Mouse (Mus musculus): Measurements from ENCODE around the gene Fam131c. TPM values are rescaled to one million over a fixed set of nuclear protein-coding genes. Genes with fewer than 3 reads are reported as not detected.

The Fam131c gene
- polyA plus RNA-seq, 2 experiments: 0.03 to 0.09 TPM

DNA sequence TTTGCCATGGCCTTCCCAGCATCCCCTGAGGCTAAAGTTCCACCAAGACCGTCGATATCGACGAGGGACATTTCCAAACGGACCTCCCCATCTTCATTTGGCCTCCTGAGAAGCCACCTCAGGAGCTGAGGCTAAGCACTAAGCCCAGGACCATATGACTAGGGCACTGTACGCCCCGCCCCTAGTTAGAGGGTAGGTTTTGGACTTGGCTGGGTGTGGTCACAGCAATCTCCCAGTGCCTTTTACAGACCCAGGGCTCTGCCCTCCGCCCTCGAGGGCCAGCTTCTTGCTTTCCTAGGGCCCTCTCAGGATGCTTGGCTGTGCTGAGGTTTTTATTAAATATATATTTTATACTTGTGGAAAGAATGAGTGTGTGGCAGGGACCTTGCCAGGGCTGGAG is 39.3 kb upstream of the Fam131c start:
- H3K9me3 ChIP-seq (ENCODE audit: control insufficient read depth, low read length): no peaks in the 10 kb centered on the region
- DNase-seq (ENCODE audit: low read depth in 3 of 3, low spot score in 3 of 3) (no peak), ATAC-seq (ENCODE audit: insufficient read depth) (no peak)
- no peak overlapping the region for H3K27ac ChIP-seq
- TF ChIP-seq EP300 (IDR thresholded peaks at IDR 0.05; ENCODE audit: low read depth) (no peak), CTCF (IDR thresholded peaks at IDR 0.05; ENCODE audit: low read depth) (no peak)
- H3K4me3 ChIP-seq (ENCODE audit: insufficient read depth in 1 of 2, low read depth in 2 of 2, low read length in 2 of 2): no peak overlapping the region
- no peaks in the 10 kb centered on the region for H3K36me3 ChIP-seq (replicated peaks; ENCODE audit: control insufficient read depth, insufficient read depth, low read depth)
- H3K9ac ChIP-seq (replicated peaks): no peak overlapping the region
- no peak overlapping the region for H3K4me2 ChIP-seq (ENCODE audit: low read depth)
- WGBS (ENCODE audit: insufficient replicate concordance): 55% methylated on average over 9 of the region's 9 CpGs
- H3K27me3 ChIP-seq (ENCODE audit: control insufficient read depth, insufficient read depth, low read length): no peaks in the 10 kb centered on the region
- H3K4me1 ChIP-seq (replicated peaks; ENCODE audit: control insufficient read depth in 2 of 2, insufficient read depth in 2 of 2, low read length in 1 of 2): no peaks in the 10 kb centered on the region

DNA sequence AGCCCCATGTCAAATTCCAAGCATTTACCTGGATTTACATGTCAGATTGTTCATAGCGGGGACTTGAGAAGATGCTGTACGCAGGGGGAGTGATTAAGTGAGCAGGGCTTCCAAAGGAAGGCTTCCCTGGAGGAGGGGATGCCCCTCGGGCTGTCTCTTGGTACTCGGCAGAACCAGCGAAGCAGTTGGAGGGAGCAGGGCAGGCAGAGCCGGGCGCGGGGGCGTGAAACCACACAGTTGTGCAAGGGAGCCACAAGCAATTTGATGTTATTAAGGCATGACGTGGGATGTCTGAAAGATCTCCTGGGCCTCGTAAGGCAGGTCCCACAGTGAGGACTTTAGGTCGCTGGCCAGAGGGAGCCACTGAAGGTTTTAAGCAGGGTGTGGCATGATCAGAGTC is 38.1 kb upstream of the Fam131c start:
- Histone ChIP-seq H3K36me3 (replicated peaks; ENCODE audit: control insufficient read depth, insufficient read depth, low read depth) (no peaks in the 10 kb centered on the region), H3K4me1 (replicated peaks; ENCODE audit: control insufficient read depth in 2 of 2, insufficient read depth in 2 of 2, low read length in 1 of 2) (no peaks in the 10 kb centered on the region), H3K4me2 (ENCODE audit: low read depth) (no peak overlapping the region), H3K27me3 (ENCODE audit: control insufficient read depth, insufficient read depth, low read length) (no peaks in the 10 kb centered on the region), H3K4me3 (ENCODE audit: insufficient read depth in 1 of 2, low read depth in 2 of 2, low read length in 2 of 2) (no peak overlapping the region), H3K9ac (replicated peaks) (no peak overlapping the region), H3K9me3 (ENCODE audit: control insufficient read depth, low read length) (no peaks in the 10 kb centered on the region), H3K27ac (no peak overlapping the region)
- ATAC-seq (ENCODE audit: insufficient read depth) (no peak), DNase-seq (ENCODE audit: low read depth in 3 of 3, low spot score in 3 of 3) (no peak)
- WGBS (ENCODE audit: insufficient replicate concordance): 48% methylated on average over 12 of the region's 12 CpGs
- no peak for TF ChIP-seq EP300 (IDR thresholded peaks at IDR 0.05; ENCODE audit: low read depth)
- no peak for TF ChIP-seq CTCF (IDR thresholded peaks at IDR 0.05; ENCODE audit: low read depth)

DNA sequence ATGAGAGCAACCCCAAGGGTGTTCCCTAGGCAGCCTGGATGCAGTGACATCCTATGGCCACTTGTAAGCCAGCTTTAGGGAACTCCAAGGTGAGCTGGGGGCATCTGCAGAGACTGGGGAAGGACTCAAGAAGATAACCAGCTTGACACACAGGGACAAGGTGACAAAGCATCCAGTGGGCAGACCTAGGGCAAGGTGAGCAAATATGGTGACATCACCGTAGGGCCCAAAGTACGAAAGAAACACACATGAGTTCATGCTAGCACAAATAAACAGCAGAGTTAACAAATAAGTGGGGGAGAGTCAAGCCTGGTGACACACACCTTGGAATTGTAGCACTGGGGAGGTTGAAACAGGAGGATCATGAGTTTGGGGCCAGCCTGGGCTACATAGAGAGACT is 36.6 kb upstream of the Fam131c start:
- Histone ChIP-seq H3K4me3 (ENCODE audit: insufficient read depth in 1 of 2, low read depth in 2 of 2, low read length in 2 of 2) (no peak overlapping the region), H3K27me3 (ENCODE audit: control insufficient read depth, insufficient read depth, low read length) (no peaks in the 10 kb centered on the region), H3K9me3 (ENCODE audit: control insufficient read depth, low read length) (no peaks in the 10 kb centered on the region), H3K36me3 (replicated peaks; ENCODE audit: control insufficient read depth, insufficient read depth, low read depth) (no peaks in the 10 kb centered on the region), H3K9ac (replicated peaks) (no peak overlapping the region), H3K27ac (no peak overlapping the region), H3K4me2 (ENCODE audit: low read depth) (no peak overlapping the region), H3K4me1 (replicated peaks; ENCODE audit: control insufficient read depth in 2 of 2, insufficient read depth in 2 of 2, low read length in 1 of 2) (no peaks in the 10 kb centered on the region)
- 71% methylated on average over 2 of the region's 2 CpGs for WGBS (ENCODE audit: insufficient replicate concordance)
- ATAC-seq (ENCODE audit: insufficient read depth) (no peak), DNase-seq (ENCODE audit: low read depth in 3 of 3, low spot score in 3 of 3) (no peak)
- TF ChIP-seq CTCF (IDR thresholded peaks at IDR 0.05; ENCODE audit: low read depth): no peak
- TF ChIP-seq EP300 (IDR thresholded peaks at IDR 0.05; ENCODE audit: low read depth): no peak

DNA sequence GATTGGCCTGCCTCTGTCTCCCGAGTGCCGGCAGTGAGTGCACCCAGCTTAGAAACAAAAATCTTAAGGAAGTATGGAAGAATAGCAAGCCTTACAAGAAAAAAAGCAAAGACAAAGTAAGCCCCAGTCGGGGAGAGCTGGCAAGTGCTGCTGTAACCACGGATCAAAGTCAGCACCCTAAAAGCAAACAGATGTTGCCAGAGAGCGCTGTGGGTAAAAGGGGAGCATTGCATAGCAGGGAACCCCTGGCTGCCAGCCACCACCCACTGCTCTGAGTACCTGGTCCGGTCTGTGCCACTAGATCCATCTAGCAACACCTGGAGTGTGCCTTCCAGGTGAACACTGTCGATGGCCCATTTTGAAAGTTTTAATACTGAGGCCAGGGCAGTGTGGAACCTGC is 35.8 kb upstream of the Fam131c start:
- Histone ChIP-seq H3K9ac (replicated peaks) (no peak overlapping the region), H3K36me3 (replicated peaks; ENCODE audit: control insufficient read depth, insufficient read depth, low read depth) (no peaks in the 10 kb centered on the region), H3K9me3 (ENCODE audit: control insufficient read depth, low read length) (no peaks in the 10 kb centered on the region), H3K27me3 (ENCODE audit: control insufficient read depth, insufficient read depth, low read length) (no peaks in the 10 kb centered on the region), H3K4me1 (replicated peaks; ENCODE audit: control insufficient read depth in 2 of 2, insufficient read depth in 2 of 2, low read length in 1 of 2) (no peaks in the 10 kb centered on the region), H3K27ac (no peak overlapping the region), H3K4me2 (ENCODE audit: low read depth) (no peak overlapping the region), H3K4me3 (ENCODE audit: insufficient read depth in 1 of 2, low read depth in 2 of 2, low read length in 2 of 2) (no peak overlapping the region)
- ATAC-seq (ENCODE audit: insufficient read depth) (no peak), DNase-seq (ENCODE audit: low read depth in 3 of 3, low spot score in 3 of 3) (no peak)
- WGBS (ENCODE audit: insufficient replicate concordance): 60% methylated on average over 7 of the region's 7 CpGs
- TF ChIP-seq CTCF (IDR thresholded peaks at IDR 0.05; ENCODE audit: low read depth) (no peak), EP300 (IDR thresholded peaks at IDR 0.05; ENCODE audit: low read depth) (no peak)

DNA sequence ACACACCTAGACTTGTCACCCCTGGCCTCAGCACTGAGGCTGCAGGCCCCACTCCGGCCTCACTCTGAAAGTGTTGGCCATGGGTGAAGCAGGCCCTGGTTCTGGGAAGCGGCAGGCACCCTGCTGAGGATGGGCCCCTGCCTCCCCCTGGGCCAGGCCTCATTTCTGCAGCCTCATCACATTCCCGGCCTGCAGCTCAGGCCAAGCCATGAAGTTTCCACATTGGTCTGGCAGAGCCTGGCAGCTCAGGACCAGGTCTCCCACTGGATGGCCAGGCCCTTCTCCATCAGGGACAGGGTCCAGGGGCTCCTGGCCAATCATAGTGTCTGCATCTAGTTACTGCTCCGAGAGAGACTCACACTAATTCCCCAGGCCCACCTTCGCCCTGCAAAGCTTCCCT is 33.3 kb upstream of the Fam131c start:
- 58% methylated on average over 5 of the region's 5 CpGs for WGBS (ENCODE audit: insufficient replicate concordance)

More for the DNA sequence above, 33.3 kb upstream of the Fam131c start:
- Histone ChIP-seq H3K9ac (replicated peaks) (no peak overlapping the region), H3K27me3 (ENCODE audit: control insufficient read depth, insufficient read depth, low read length) (no peaks in the 10 kb centered on the region), H3K9me3 (ENCODE audit: control insufficient read depth, low read length) (no peaks in the 10 kb centered on the region), H3K27ac (no peak overlapping the region), H3K4me2 (ENCODE audit: low read depth) (no peak overlapping the region), H3K4me3 (ENCODE audit: insufficient read depth in 1 of 2, low read depth in 2 of 2, low read length in 2 of 2) (no peak overlapping the region), H3K4me1 (replicated peaks; ENCODE audit: control insufficient read depth in 2 of 2, insufficient read depth in 2 of 2, low read length in 1 of 2) (no peaks in the 10 kb centered on the region), H3K36me3 (replicated peaks; ENCODE audit: control insufficient read depth, insufficient read depth, low read depth) (no peaks in the 10 kb centered on the region)
- TF ChIP-seq CTCF (IDR thresholded peaks at IDR 0.05; ENCODE audit: low read depth): no peak
- no peak for TF ChIP-seq EP300 (IDR thresholded peaks at IDR 0.05; ENCODE audit: low read depth)
- ATAC-seq (ENCODE audit: insufficient read depth) (no peak), DNase-seq (ENCODE audit: low read depth in 3 of 3, low spot score in 3 of 3) (no peak)
